ENCODE assay signal across 35 mouse cellular contexts in genomic region chr16:48303983-48304382, GRCm38 (mm10). TPM values are rescaled to one million over a fixed set of nuclear protein-coding genes. Genes with fewer than 3 reads are reported as not detected.
DNase-seq lines count a peak whose midpoint lies in the region; ATAC-seq and TF ChIP-seq lines count a peak whose summit lies in the region.
"Had no signal": no experiment of that assay in that cellular context is flagged by ENCODE, and none has a peak within 500 bp of the region (broad histone marks: within the 10 kb centered on the region; RNA-seq: fewer than 3 reads in every experiment).

No protein-coding gene starts in this region.

- H3K27ac ChIP-seq in kidney, postnatal 0 days = no peak overlapping the region
- H3K27ac ChIP-seq: embryonic facial prominence, embryonic 13.5 days; forebrain, embryonic 15.5 days; heart, embryonic 15.5 days; hindbrain, embryonic 13.5 days; kidney, embryonic 15.5 days; limb, embryonic 13.5 days; liver, embryonic 14.5 days; neural tube, embryonic 13.5 days had no signal

- 74% methylated on average over 3 of the region's 3 CpGs for WGBS in kidney, postnatal 0 days

- H3K27me3 ChIP-seq in kidney, postnatal 0 days (ENCODE audit: insufficient read depth, low read length) = no peaks in the 10 kb centered on the region
- H3K27me3 ChIP-seq: embryonic facial prominence, embryonic 13.5 days; forebrain, embryonic 15.5 days; heart, embryonic 15.5 days; hindbrain, embryonic 13.5 days; kidney, embryonic 15.5 days; limb, embryonic 13.5 days; neural tube, embryonic 13.5 days had no signal

- DNase-seq in embryo, embryonic 10.5 days (ENCODE audit: low spot score) = peak; percentile 24
- no peak for DNase-seq in embryo, embryonic 9.5 days (ENCODE audit: extremely low spot score)
- DNase-seq in kidney, postnatal 0 days (ENCODE audit: low spot score) = peak; percentile 6
- DNase-seq in kidney, adult 11 months = no peak
- peak; percentile 79 for DNase-seq in R1 (ENCODE audit: low read depth, low spot score)
- DNase-seq in adrenal gland, adult 2 months = no peak
- no peak for DNase-seq in urinary bladder, postnatal 36 days (ENCODE audit: low spot score in 2 of 2)
- DNase-seq: adrenal gland, postnatal 25 days; cerebellum, adult 8-10 months; cerebellum, postnatal 36 days; heart, postnatal 36 days; layer of hippocampus, postnatal 36 days; lung, embryonic 14.5 days; lung, postnatal 36 days; retina, postnatal 1 day; thymus, postnatal 14 days had no signal

- no peak for TF ChIP-seq CTCF in kidney, postnatal 0 days (IDR thresholded peaks at IDR 0.05; ENCODE audit: low read depth)

- H3K4me3 ChIP-seq in kidney, postnatal 0 days (replicated peaks; ENCODE audit: low read depth, low read length) = no peak overlapping the region
- H3K4me3 ChIP-seq: embryonic facial prominence, embryonic 13.5 days; forebrain, embryonic 15.5 days; heart, embryonic 15.5 days; hindbrain, embryonic 13.5 days; kidney, embryonic 15.5 days; limb, embryonic 13.5 days; myocyte; neural tube, embryonic 13.5 days had no signal

- no peaks in the 10 kb centered on the region for H3K9me3 ChIP-seq in kidney, postnatal 0 days (replicated peaks; ENCODE audit: low read length)
- H3K9me3 ChIP-seq: embryonic facial prominence, embryonic 13.5 days; forebrain, embryonic 15.5 days; heart, embryonic 15.5 days; hindbrain, embryonic 13.5 days; kidney, embryonic 15.5 days; limb, embryonic 13.5 days; neural tube, embryonic 13.5 days had no signal

- ATAC-seq in kidney, postnatal 0 days (replicated peaks; ENCODE audit: low FRiP score, low read depth) = no peak
- ATAC-seq: forebrain, embryonic 15.5 days; midbrain, embryonic 16.5 days had no signal

- H3K36me3 ChIP-seq in kidney, postnatal 0 days (ENCODE audit: insufficient read depth, low read length) = no peaks in the 10 kb centered on the region
- H3K36me3 ChIP-seq: embryonic facial prominence, embryonic 13.5 days; forebrain, embryonic 15.5 days; heart, embryonic 15.5 days; hindbrain, embryonic 13.5 days; kidney, embryonic 15.5 days; limb, embryonic 13.5 days; neural tube, embryonic 13.5 days had no signal

- no peaks in the 10 kb centered on the region for H3K4me1 ChIP-seq in kidney, postnatal 0 days (replicated peaks; ENCODE audit: insufficient read depth, low read length)
- H3K4me1 ChIP-seq: embryonic facial prominence, embryonic 13.5 days; forebrain, embryonic 15.5 days; heart, embryonic 15.5 days; hindbrain, embryonic 13.5 days; kidney, embryonic 15.5 days; limb, embryonic 13.5 days; neural tube, embryonic 13.5 days had no signal

- H3K9ac ChIP-seq in kidney, postnatal 0 days (ENCODE audit: low read depth, low read length) = no peak overlapping the region
- H3K9ac ChIP-seq: embryonic facial prominence, embryonic 13.5 days; forebrain, embryonic 15.5 days; heart, embryonic 15.5 days; hindbrain, embryonic 13.5 days; kidney, embryonic 15.5 days; limb, embryonic 13.5 days; liver, embryonic 14.5 days; lung, embryonic 14.5 days; neural tube, embryonic 13.5 days had no signal

- no peak overlapping the region for H3K4me2 ChIP-seq in kidney, postnatal 0 days (ENCODE audit: low read length)
- H3K4me2 ChIP-seq: embryonic facial prominence, embryonic 13.5 days; forebrain, embryonic 15.5 days; heart, embryonic 15.5 days; hindbrain, embryonic 13.5 days; kidney, embryonic 15.5 days; limb, embryonic 13.5 days; lung, embryonic 14.5 days; neural tube, embryonic 13.5 days had no signal

RNA-seq across cellular contexts. Expression of gene Dppa2, which starts 0.3 kb away (rescaled TPM):
- polyA plus RNA-seq in kidney, postnatal 0 days (2015; fragmentation: Nextera tagmentation; extraction: Ambion mirVana) = not detected in 2 replicates
- total RNA-seq in adrenal gland, adult 2 months (2021) = not detected
- polyA plus RNA-seq in adrenal gland, adult 2 months (2012; rRNA removed) = not detected in 2 replicates
- total RNA-seq: adrenal gland, postnatal 25 days; gastrocnemius, adult 8-10 months; heart, postnatal 36 days; layer of hippocampus, postnatal 36 days; left cerebral cortex, postnatal 25 days; megakaryocyte-erythroid progenitor cell, adult 5-6 weeks; MEL had no signal
- polyA plus RNA-seq: embryonic facial prominence, embryonic 13.5 days; forebrain, embryonic 15.5 days; gonadal fat pad, adult 2 months; heart, embryonic 15.5 days; kidney, embryonic 15.5 days; limb, embryonic 13.5 days; liver, embryonic 14.5 days; midbrain, embryonic 16.5 days; neural tube, embryonic 13.5 days; testis, adult 2 months had no signal

RNA-seq across cellular contexts. Expression of gene Dppa4, which starts 20.4 kb away (rescaled TPM):
- polyA plus RNA-seq in kidney, postnatal 0 days (2015; fragmentation: Nextera tagmentation; extraction: Ambion mirVana) = 0.14 TPM in 1 of 2 replicates, not detected in the other
- not detected for total RNA-seq in adrenal gland, adult 2 months (2021)
- not detected in 2 replicates for polyA plus RNA-seq in adrenal gland, adult 2 months (2012; rRNA removed)
- total RNA-seq: adrenal gland, postnatal 25 days; gastrocnemius, adult 8-10 months; heart, postnatal 36 days; layer of hippocampus, adult 8-10 months; layer of hippocampus, postnatal 36 days; left cerebral cortex, postnatal 25 days; megakaryocyte-erythroid progenitor cell, adult 5-6 weeks; MEL had no signal
- polyA plus RNA-seq: brain, embryonic 14.5 days; embryonic facial prominence, embryonic 13.5 days; forebrain, embryonic 15.5 days; gonadal fat pad, adult 2 months; heart, embryonic 15.5 days; hindbrain, embryonic 13.5 days; kidney, embryonic 15.5 days; limb, embryonic 13.5 days; liver, embryonic 14.5 days; lung, embryonic 14.5 days; midbrain, embryonic 16.5 days; neural tube, embryonic 13.5 days; spleen, adult 2 months had no signal

Comparison
In these comparisons a context has a peak if more than half of its experiments do, and no peak if none do; other contexts are left out.
1. DNase-seq: peak in embryo, embryonic 10.5 days (single experiment), kidney, postnatal 0 days (single experiment) and R1 (single experiment); none in embryo, embryonic 9.5 days (single experiment), kidney, adult 11 months (single experiment), adrenal gland, adult 2 months (single experiment) and urinary bladder, postnatal 36 days (0 of 2).